Mouse (Mus musculus): ENCODE measurements around the gene Nploc4.

DNA sequence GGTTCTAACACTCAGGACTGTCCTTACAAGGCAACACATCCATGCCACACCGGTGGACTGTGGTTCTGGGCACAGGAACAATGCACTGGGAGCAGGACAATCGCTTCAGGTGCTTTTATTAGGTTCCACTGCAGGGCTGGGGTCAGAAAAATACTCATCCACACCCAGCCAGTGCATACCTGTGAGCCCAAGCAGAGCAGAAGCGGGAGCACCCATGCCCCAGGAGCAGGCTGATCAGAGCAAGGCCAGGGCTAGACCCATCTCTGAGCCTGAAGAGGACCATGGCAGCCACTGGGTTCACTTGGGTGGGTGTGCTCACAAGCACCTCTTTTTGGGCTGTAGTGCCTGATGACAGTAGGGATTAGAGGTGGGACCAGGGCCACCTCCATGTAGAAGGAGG, 57.2 kb downstream of the Nploc4 start:
- TF ChIP-seq MAX (IDR thresholded peaks at IDR 0.05), result no peak
- no peak for TF ChIP-seq CTCF (IDR thresholded peaks at IDR 0.05; ENCODE audit: control insufficient read depth, insufficient read depth, insufficient read length)
- no peak for TF ChIP-seq FOSL1 (IDR thresholded peaks at IDR 0.05; ENCODE audit: insufficient read depth, low read length, poor library complexity, severe bottlenecking)
- TF ChIP-seq MYOG (IDR thresholded peaks at IDR 0.05; ENCODE audit: control insufficient read depth, extremely low read depth, insufficient read length), result no peak

Data from C2C12 (cell line).